8 mouse cellular contexts compared by ENCODE assay signal in the genomic region with DNA sequence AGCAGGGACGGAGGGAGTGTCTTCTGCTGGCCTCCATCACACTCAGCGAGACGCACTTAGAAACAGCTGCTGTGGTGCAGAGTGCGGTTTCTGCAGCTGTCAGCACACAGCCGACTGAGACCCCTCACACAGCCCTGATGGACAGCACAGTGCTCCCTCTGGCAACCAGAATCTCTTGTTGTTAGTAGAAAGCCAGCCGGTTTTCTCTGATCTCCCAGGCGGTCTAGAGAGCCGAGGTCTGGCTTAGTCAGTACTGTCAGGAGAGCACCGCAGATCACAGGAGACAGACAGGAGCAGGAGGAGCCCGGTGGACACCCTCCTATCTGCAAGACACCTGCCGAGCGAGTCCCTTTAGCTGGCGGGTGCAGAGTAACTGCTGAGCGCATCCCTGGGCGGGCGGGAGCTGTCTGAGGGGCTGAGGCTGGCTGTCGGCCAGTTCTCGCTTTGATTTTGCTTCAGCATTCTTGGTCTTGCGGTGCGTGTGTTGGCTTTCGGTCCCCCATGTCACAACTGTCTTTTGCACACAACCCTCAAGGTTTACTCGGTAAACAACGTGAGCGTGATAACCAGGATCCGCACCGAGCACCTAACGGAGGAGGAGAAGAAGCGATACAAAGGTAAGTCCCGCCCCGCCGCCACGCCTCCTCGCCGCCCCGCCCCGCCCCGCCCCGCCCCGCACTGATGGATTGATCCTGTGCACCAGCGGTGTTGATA. TPM values are rescaled to one million over a fixed set of nuclear protein-coding genes. Genes with fewer than 3 reads are reported as not detected.
DNase-seq lines count a peak whose midpoint lies in the region; ATAC-seq and TF ChIP-seq lines count a peak whose summit lies in the region.

No protein-coding gene starts in this region.

- peak overlapping the region; percentile 69 for H3K4me2 ChIP-seq in hindbrain, embryonic 12.5 days (replicated peaks)

- H3K4me1 ChIP-seq in kidney, adult 2 months (ENCODE audit: control insufficient read depth, insufficient read depth, low read length) = no peaks in the 10 kb centered on the region
- peaks cover 38% of the 10 kb centered on the region for H3K4me1 ChIP-seq in hindbrain, embryonic 12.5 days
- peaks cover 47% of the 10 kb centered on the region for H3K4me1 ChIP-seq in midbrain, embryonic 10.5 days

- peak; percentile 37 for DNase-seq in kidney, postnatal 10 days
- no peak for DNase-seq in kidney, adult 2 months
- peak; percentile 73 for DNase-seq in cerebellum, adult 9-11 months
- peak; percentile 47 for DNase-seq in midbrain, embryonic 10.5 days (ENCODE audit: low spot score)
- no peak for DNase-seq in spleen, postnatal 4 days (ENCODE audit: low spot score in 2 of 2)
- DNase-seq in frontal cortex, postnatal 14 days (ENCODE audit: low spot score in 2 of 2) = no peak
- no peak for DNase-seq in left cerebral cortex, adult 11 months (ENCODE audit: low spot score)

- no peak overlapping the region; the same call in 1 of the 2 replicates for H3K4me3 ChIP-seq in kidney, adult 2 months (ENCODE audit: insufficient read depth, low read depth, low read length)
- H3K4me3 ChIP-seq in hindbrain, embryonic 12.5 days = peak overlapping the region; percentile 35
- peak overlapping the region; percentile 55 for H3K4me3 ChIP-seq in midbrain, embryonic 10.5 days

- no peaks in the 10 kb centered on the region for H3K36me3 ChIP-seq in kidney, adult 2 months (ENCODE audit: control insufficient read depth, insufficient read depth, low read length)
- H3K36me3 ChIP-seq in hindbrain, embryonic 12.5 days = peaks cover 65% of the 10 kb centered on the region
- peaks cover 65% of the 10 kb centered on the region for H3K36me3 ChIP-seq in midbrain, embryonic 10.5 days

- TF ChIP-seq POLR2A in kidney, adult 2 months (IDR thresholded peaks at IDR 0.05; ENCODE audit: low read depth, low read length) = no peak

- H3K27ac ChIP-seq in kidney, adult 2 months (ENCODE audit: insufficient read depth, low read depth, low read length) = no peak overlapping the region
- H3K27ac ChIP-seq in hindbrain, embryonic 12.5 days = peak overlapping the region; percentile 79
- peak overlapping the region; percentile 76 for H3K27ac ChIP-seq in midbrain, embryonic 10.5 days (replicated peaks)

- H3K9me3 ChIP-seq in hindbrain, embryonic 12.5 days (replicated peaks) = no peaks in the 10 kb centered on the region
- no peaks in the 10 kb centered on the region for H3K9me3 ChIP-seq in midbrain, embryonic 10.5 days (replicated peaks)

- 56% methylated on average over 40 of the region's 40 CpGs for WGBS in kidney, adult 2 months
- 4% methylated on average over 40 of the region's 40 CpGs for WGBS in hindbrain, embryonic 12.5 days
- 4% methylated on average over 40 of the region's 40 CpGs for WGBS in midbrain, embryonic 10.5 days

- no peak for TF ChIP-seq CTCF in kidney, adult 2 months (conservative IDR thresholded peaks at IDR 0.05; ENCODE audit: insufficient read depth, insufficient read length, low read depth, low read length)

- H3K27me3 ChIP-seq in kidney, adult 2 months (replicated peaks; ENCODE audit: control insufficient read depth, insufficient read depth, low read length) = no peaks in the 10 kb centered on the region
- H3K27me3 ChIP-seq in hindbrain, embryonic 12.5 days = no peaks in the 10 kb centered on the region
- peaks cover 7% of the 10 kb centered on the region; the same call in 1 of the 2 replicates for H3K27me3 ChIP-seq in midbrain, embryonic 10.5 days (ENCODE audit: low read depth, poor library complexity, severe bottlenecking)

- H3K9ac ChIP-seq in hindbrain, embryonic 12.5 days = peak overlapping the region; percentile 56

- ATAC-seq in hindbrain, embryonic 12.5 days (ENCODE audit: low FRiP score) = peak; percentile 68

RNA-seq across cellular contexts. Expression of a gene that starts 21.1 kb away (rescaled TPM):
- polyA plus RNA-seq in kidney, adult 2 months (2012; rRNA removed) = 30.5 and 32.3 TPM in 2 replicates
- 47.2 and 57.1 TPM in 2 replicates for polyA plus RNA-seq in hindbrain, embryonic 12.5 days (2016; fragmentation: Nextera tagmentation; extraction: Ambion mirVana)
- 34.4 and 38.1 TPM in 2 replicates for polyA plus RNA-seq in midbrain, embryonic 10.5 days (2016; fragmentation: Nextera tagmentation; extraction: Ambion mirVana)

RNA-seq across cellular contexts. Expression of a gene that starts 22.0 kb away (rescaled TPM):
- 47.7 and 51.6 TPM in 2 replicates for polyA plus RNA-seq in kidney, adult 2 months (2012; rRNA removed)
- polyA plus RNA-seq in hindbrain, embryonic 12.5 days (2016; fragmentation: Nextera tagmentation; extraction: Ambion mirVana) = 80.2 and 81.9 TPM in 2 replicates
- 50.1 and 54.0 TPM in 2 replicates for polyA plus RNA-seq in midbrain, embryonic 10.5 days (2016; fragmentation: Nextera tagmentation; extraction: Ambion mirVana)

RNA-seq across cellular contexts. Expression of a gene that starts 26.8 kb away (rescaled TPM):
- 30.2 and 34.7 TPM in 2 replicates for polyA plus RNA-seq in kidney, adult 2 months (2012; rRNA removed)
- polyA plus RNA-seq in hindbrain, embryonic 12.5 days (2016; fragmentation: Nextera tagmentation; extraction: Ambion mirVana) = 165 TPM in 2 replicates
- polyA plus RNA-seq in midbrain, embryonic 10.5 days (2016; fragmentation: Nextera tagmentation; extraction: Ambion mirVana) = 133 and 143 TPM in 2 replicates

RNA-seq across cellular contexts. Expression of a gene that starts 57.0 kb away (rescaled TPM):
- polyA plus RNA-seq in kidney, adult 2 months (2012; rRNA removed) = not detected in 2 replicates
- polyA plus RNA-seq in hindbrain, embryonic 12.5 days (2016; fragmentation: Nextera tagmentation; extraction: Ambion mirVana) = not detected in 2 replicates
- polyA plus RNA-seq in midbrain, embryonic 10.5 days (2016; fragmentation: Nextera tagmentation; extraction: Ambion mirVana) = not detected in 2 replicates

Comparison
In these comparisons a context has a peak if more than half of its experiments do, and no peak if none do; other contexts are left out.
1. DNase-seq: peak in kidney, postnatal 10 days (single experiment), cerebellum, adult 9-11 months (single experiment) and midbrain, embryonic 10.5 days (single experiment); none in kidney, adult 2 months (single experiment), spleen, postnatal 4 days (0 of 2), frontal cortex, postnatal 14 days (0 of 2) and left cerebral cortex, adult 11 months (single experiment).